ENCODE assay signal across 13 mouse cellular contexts in the genomic region with DNA sequence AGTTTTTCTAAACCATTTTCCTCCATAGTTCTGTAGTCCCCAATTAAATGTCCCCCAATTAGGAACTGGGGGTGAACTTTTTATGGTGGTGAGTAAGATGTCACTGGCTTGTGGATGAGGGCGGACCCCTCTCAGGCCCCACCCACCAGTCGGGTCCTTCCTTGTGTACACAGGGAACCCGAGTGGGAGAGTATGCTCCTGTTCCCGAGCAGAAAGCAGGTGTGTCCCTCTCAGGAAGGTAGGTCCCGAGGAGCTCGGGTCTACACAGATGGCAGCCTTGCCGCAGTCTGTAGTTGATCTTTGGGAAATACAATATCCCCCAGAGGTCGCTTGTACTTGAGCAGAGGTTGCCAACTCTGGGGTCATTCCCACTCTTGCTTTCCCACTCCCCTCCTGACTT. TPM values are rescaled to one million over a fixed set of nuclear protein-coding genes. Genes with fewer than 3 reads are reported as not detected.
DNase-seq lines count a peak whose midpoint lies in the region; ATAC-seq and TF ChIP-seq lines count a peak whose summit lies in the region.
"Had no signal": no experiment of that assay in that cellular context is flagged by ENCODE, and none has a peak within 500 bp of the region (broad histone marks: within the 10 kb centered on the region; RNA-seq: fewer than 3 reads in every experiment).

No protein-coding gene starts in this region.

- ATAC-seq in erythroid progenitor cell, adult 5-6 weeks (replicated peaks; ENCODE audit: low FRiP score, poor library complexity, severe bottlenecking), result peak; percentile 44; the same call in 1 of the 2 replicates
- peak; percentile 23; the same call in 1 of the 2 replicates for ATAC-seq in liver, embryonic 14.5 days (ENCODE audit: insufficient read depth)

- no peak for DNase-seq in cerebellum, adult 2 months
- DNase-seq in cerebellum, postnatal 14 days, result no peak
- no peak for DNase-seq in kidney, adult 2 months
- DNase-seq in kidney, postnatal 36 days, result no peak
- no peak for DNase-seq in liver, embryonic 14.5 days (ENCODE audit: low read depth in 3 of 3, low spot score in 3 of 3)
- no peak for DNase-seq in spleen, postnatal 10 days (ENCODE audit: low spot score in 2 of 2)
- no peak for DNase-seq in gastrocnemius, adult 8-10 months (ENCODE audit: low spot score in 2 of 2)
- DNase-seq: adrenal gland, postnatal 25 days; cerebellum, adult 9-10 months; spleen, adult 18-20 months; thymus, postnatal 36 days had no signal

- H3K9ac ChIP-seq in liver, embryonic 14.5 days (replicated peaks), result peak overlapping the region; percentile 70
- H3K9ac ChIP-seq: embryonic facial prominence, embryonic 15.5 days had no signal

- H3K4me1 ChIP-seq in cerebellum, adult 2 months (ENCODE audit: control insufficient read depth, insufficient read depth, low read length), result peaks cover 75% of the 10 kb centered on the region
- peaks cover 42% of the 10 kb centered on the region for H3K4me1 ChIP-seq in kidney, adult 2 months (ENCODE audit: control insufficient read depth, insufficient read depth, low read length)
- H3K4me1 ChIP-seq in liver, embryonic 14.5 days (replicated peaks; ENCODE audit: control insufficient read depth in 2 of 2, insufficient read depth in 2 of 2, low read length in 1 of 2), result peaks cover 85 to 88% of the 10 kb centered on the region in 2 experiments

- peak overlapping the region; percentile 77 for H3K4me2 ChIP-seq in liver, embryonic 14.5 days (ENCODE audit: low read depth)
- H3K4me2 ChIP-seq: embryonic facial prominence, embryonic 15.5 days had no signal

- H3K27ac ChIP-seq in cerebellum, adult 2 months (ENCODE audit: insufficient read depth, low read length), result peak overlapping the region; percentile 80
- H3K27ac ChIP-seq in kidney, adult 2 months (ENCODE audit: insufficient read depth, low read depth, low read length), result peak overlapping the region; percentile 55
- peak overlapping the region; percentile 96 for H3K27ac ChIP-seq in liver, embryonic 14.5 days
- H3K27ac ChIP-seq: embryonic facial prominence, embryonic 15.5 days had no signal

- WGBS in cerebellum, adult 2 months, result 50% methylated on average over 8 of the region's 8 CpGs
- WGBS in kidney, adult 2 months, result 61% methylated on average over 8 of the region's 8 CpGs
- WGBS in liver, embryonic 14.5 days (ENCODE audit: insufficient replicate concordance), result 24% methylated on average over 8 of the region's 8 CpGs

- TF ChIP-seq CTCF in cerebellum, adult 2 months (IDR thresholded peaks at IDR 0.05; ENCODE audit: borderline replicate concordance, insufficient read depth, low read depth, low read length), result no peak
- TF ChIP-seq CTCF in kidney, adult 2 months (conservative IDR thresholded peaks at IDR 0.05; ENCODE audit: insufficient read depth, insufficient read length, low read depth, low read length), result no peak
- no peak for TF ChIP-seq CTCF in liver, embryonic 14.5 days (IDR thresholded peaks at IDR 0.05; ENCODE audit: low read depth)

- no peaks in the 10 kb centered on the region for H3K27me3 ChIP-seq in cerebellum, adult 2 months (ENCODE audit: control insufficient read depth, insufficient read depth, low read length)
- H3K27me3 ChIP-seq in kidney, adult 2 months (replicated peaks; ENCODE audit: control insufficient read depth, insufficient read depth, low read length), result no peaks in the 10 kb centered on the region
- no peaks in the 10 kb centered on the region for H3K27me3 ChIP-seq in liver, embryonic 14.5 days (ENCODE audit: control insufficient read depth, insufficient read depth, low read length)
- H3K27me3 ChIP-seq: embryonic facial prominence, embryonic 15.5 days had no signal

- no peak overlapping the region for H3K4me3 ChIP-seq in cerebellum, adult 2 months (replicated peaks; ENCODE audit: insufficient read depth, low read depth, low read length)
- no peak overlapping the region for H3K4me3 ChIP-seq in kidney, adult 2 months (ENCODE audit: insufficient read depth, low read depth, low read length)
- peak overlapping the region in 1 of 2 experiments; percentile 36; a peak in 1 of 4 replicates for H3K4me3 ChIP-seq in liver, embryonic 14.5 days (ENCODE audit: insufficient read depth in 1 of 2, low read depth in 2 of 2, low read length in 2 of 2)
- H3K4me3 ChIP-seq: embryonic facial prominence, embryonic 15.5 days had no signal

- H3K9me3 ChIP-seq in liver, embryonic 14.5 days (ENCODE audit: control insufficient read depth, low read length), result no peaks in the 10 kb centered on the region
- H3K9me3 ChIP-seq: embryonic facial prominence, embryonic 15.5 days had no signal

- H3K36me3 ChIP-seq in kidney, adult 2 months (ENCODE audit: control insufficient read depth, insufficient read depth, low read length), result no peaks in the 10 kb centered on the region; the same call in 1 of the 2 replicates
- H3K36me3 ChIP-seq in liver, embryonic 14.5 days (replicated peaks; ENCODE audit: control insufficient read depth, insufficient read depth, low read depth), result peaks cover 52% of the 10 kb centered on the region

- TF ChIP-seq POLR2A in cerebellum, adult 2 months (IDR thresholded peaks at IDR 0.05; ENCODE audit: borderline replicate concordance, insufficient read depth, low read length), result no peak
- no peak for TF ChIP-seq POLR2A in kidney, adult 2 months (IDR thresholded peaks at IDR 0.05; ENCODE audit: low read depth, low read length)

- TF ChIP-seq EP300 in liver, embryonic 14.5 days (IDR thresholded peaks at IDR 0.05; ENCODE audit: low read depth), result no peak

RNA-seq across cellular contexts. Expression of gene Ehd1, which starts 8.7 kb away (rescaled TPM):
- 168 and 220 TPM in 2 replicates for polyA plus RNA-seq in cerebellum, adult 2 months (2012; rRNA removed)
- 224 and 317 TPM in 2 replicates for polyA plus RNA-seq in kidney, adult 2 months (2012; rRNA removed)
- total RNA-seq in erythroid progenitor cell, adult 5-6 weeks (2015; ENCODE audit: low replicate concordance), result 20.1 and 23.4 TPM in 2 replicates
- 17.5 and 30.7 TPM in 2 replicates for total RNA-seq in erythroid progenitor cell, adult 5-6 weeks (2017; ENCODE audit: low replicate concordance)
- polyA plus RNA-seq in liver, embryonic 14.5 days (2012; rRNA removed), result 65.3 and 81.6 TPM in 2 replicates
- 38.0 and 49.6 TPM in 2 replicates for polyA plus RNA-seq in liver, embryonic 14.5 days (2014; fragmentation: Nextera tagmentation; extraction: Ambion mirVana)
- 10 to 100 TPM; 24.1 to 29.2 (median 26.5) TPM for total RNA-seq in gastrocnemius, adult 8-10 months (2022)

RNA-seq across cellular contexts. Expression of gene Cdc42bpg, which starts 21.0 kb away (rescaled TPM):
- polyA plus RNA-seq in cerebellum, adult 2 months (2012; rRNA removed), result 33.1 and 36.5 TPM in 2 replicates
- 26.6 and 31.1 TPM in 2 replicates for polyA plus RNA-seq in kidney, adult 2 months (2012; rRNA removed)
- 0.36 TPM in 1 of 2 replicates, not detected in the other for total RNA-seq in erythroid progenitor cell, adult 5-6 weeks (2015; ENCODE audit: low replicate concordance)
- total RNA-seq in erythroid progenitor cell, adult 5-6 weeks (2017; ENCODE audit: low replicate concordance), result 1.4 and 1.5 TPM in 2 replicates
- polyA plus RNA-seq in liver, embryonic 14.5 days (2012; rRNA removed), result 2.0 and 2.1 TPM in 2 replicates
- polyA plus RNA-seq in liver, embryonic 14.5 days (2014; fragmentation: Nextera tagmentation; extraction: Ambion mirVana), result 0.32 and 0.33 TPM in 2 replicates
- total RNA-seq in gastrocnemius, adult 8-10 months (2022), result 10 to 100 TPM in 1 of 4 experiments, 1 to 10 TPM in 3; 7.6 to 11.5 (median 8.5) TPM

RNA-seq across cellular contexts. Expression of gene Atg2a, which starts 43.8 kb away (rescaled TPM):
- 40.8 and 41.1 TPM in 2 replicates for polyA plus RNA-seq in cerebellum, adult 2 months (2012; rRNA removed)
- 27.4 and 33.2 TPM in 2 replicates for polyA plus RNA-seq in kidney, adult 2 months (2012; rRNA removed)
- 13.8 and 18.0 TPM in 2 replicates for total RNA-seq in erythroid progenitor cell, adult 5-6 weeks (2015; ENCODE audit: low replicate concordance)
- total RNA-seq in erythroid progenitor cell, adult 5-6 weeks (2017; ENCODE audit: low replicate concordance), result 18.4 and 18.6 TPM in 2 replicates
- polyA plus RNA-seq in liver, embryonic 14.5 days (2012; rRNA removed), result 5.0 and 5.4 TPM in 2 replicates
- 4.1 and 4.4 TPM in 2 replicates for polyA plus RNA-seq in liver, embryonic 14.5 days (2014; fragmentation: Nextera tagmentation; extraction: Ambion mirVana)
- 10 to 100 TPM; 16.5 to 18.9 (median 18.6) TPM for total RNA-seq in gastrocnemius, adult 8-10 months (2022)

RNA-seq across cellular contexts. Expression of gene Men1, which starts 49.6 kb away (rescaled TPM):
- polyA plus RNA-seq in cerebellum, adult 2 months (2012; rRNA removed), result 84.1 and 85.5 TPM in 2 replicates
- 49.5 and 63.2 TPM in 2 replicates for polyA plus RNA-seq in kidney, adult 2 months (2012; rRNA removed)
- 5.4 and 23.9 TPM in 2 replicates for total RNA-seq in erythroid progenitor cell, adult 5-6 weeks (2015; ENCODE audit: low replicate concordance)
- 10.0 and 17.1 TPM in 2 replicates for total RNA-seq in erythroid progenitor cell, adult 5-6 weeks (2017; ENCODE audit: low replicate concordance)
- 19.9 and 20.4 TPM in 2 replicates for polyA plus RNA-seq in liver, embryonic 14.5 days (2012; rRNA removed)
- polyA plus RNA-seq in liver, embryonic 14.5 days (2014; fragmentation: Nextera tagmentation; extraction: Ambion mirVana), result 12.5 and 13.5 TPM in 2 replicates
- 1 to 10 TPM; 5.3 to 7.9 (median 6.3) TPM for total RNA-seq in gastrocnemius, adult 8-10 months (2022)

RNA-seq across cellular contexts. Expression of gene Ppp2r5b, which starts 49.6 kb away (rescaled TPM):
- 243 and 258 TPM in 2 replicates for polyA plus RNA-seq in cerebellum, adult 2 months (2012; rRNA removed)
- polyA plus RNA-seq in kidney, adult 2 months (2012; rRNA removed), result 32.1 and 36.5 TPM in 2 replicates
- 52.6 and 79.6 TPM in 2 replicates for total RNA-seq in erythroid progenitor cell, adult 5-6 weeks (2015; ENCODE audit: low replicate concordance)
- total RNA-seq in erythroid progenitor cell, adult 5-6 weeks (2017; ENCODE audit: low replicate concordance), result 117 and 224 TPM in 2 replicates
- polyA plus RNA-seq in liver, embryonic 14.5 days (2012; rRNA removed), result 3.2 TPM in 2 replicates
- 2.4 and 2.5 TPM in 2 replicates for polyA plus RNA-seq in liver, embryonic 14.5 days (2014; fragmentation: Nextera tagmentation; extraction: Ambion mirVana)
- total RNA-seq in gastrocnemius, adult 8-10 months (2022), result 10 to 100 TPM; 34.2 to 39.2 (median 36.4) TPM
